Mouse (Mus musculus) lung, adult 2 months (tissue): ENCODE measurements around the gene Rnf133.

Source experiments
- CTCF ChIP-seq: fragments of 200-500 bp; IDR thresholded peaks from 2 replicates; pipeline ENCODE4 v1.5.1; 2011; ENCODE audit warnings: mild to moderate bottlenecking, low read length, control low read depth; ENCODE audit not compliant: insufficient read depth
- POLR2A ChIP-seq: fragments of 200-500 bp; IDR thresholded peaks from 2 replicates; pipeline ENCODE4 v1.6.1; 2011; ENCODE audit warnings: low read depth, mild to moderate bottlenecking, control low read depth, low read length, borderline replicate concordance; ENCODE audit errors: extremely low read depth

GRCm38 (mm10) chr6:23648732-23649131 lies 1.4 kb downstream of the Rnf133 start:
- TF ChIP-seq POLR2A: no peak
- no peak for TF ChIP-seq CTCF
